Mouse (Mus musculus) embryonic fibroblast, embryonic 13.5 days (primary cell): ENCODE data around the gene Dlg1. TPM values are rescaled to one million over a fixed set of nuclear protein-coding genes. Genes with fewer than 3 reads are reported as not detected.

Source experiments
- H3K27ac ChIP-seq: 2 replicates; pipeline ENCODE4 v1.5.1; 2012; ENCODE audit warnings: low read length, control low read depth, inconsistent platforms; ENCODE audit not compliant: insufficient read depth
- H3K4me1 ChIP-seq: 2 replicates; pipeline ENCODE4 v1.6.1; 2011; ENCODE audit warnings: low read length; ENCODE audit not compliant: control insufficient read depth, insufficient read depth
- H3K4me3 ChIP-seq: 2 replicates; pipeline ENCODE4 v1.5.1; 2011; ENCODE audit warnings: mild to moderate bottlenecking, control low read depth, low read length; ENCODE audit not compliant: insufficient read depth
- CTCF ChIP-seq: IDR thresholded peaks from 2 replicates; pipeline ENCODE4 v1.5.1; 2011; ENCODE audit warnings: mild to moderate bottlenecking, control low read depth, low read length, moderate library complexity, borderline replicate concordance; ENCODE audit not compliant: insufficient read depth
- POLR2A ChIP-seq: IDR thresholded peaks from 2 replicates; pipeline ENCODE4 v1.6.1; 2011; ENCODE audit warnings: low read depth, mild to moderate bottlenecking, control low read depth, low read length, moderate library complexity
- polyA plus RNA-seq: library from polyadenylated mRNA; stranded (reverse); fragments of >200 nt; gene quantifications from 2 replicates; pipeline ENCODE4 v1.2.4, GENCODE M21; 2011; ENCODE audit warnings: low read depth; ENCODE audit not compliant: missing spikeins, insufficient read length

Dlg1 gene
- polyA plus RNA-seq, 1 experiment = 144 TPM

DNA sequence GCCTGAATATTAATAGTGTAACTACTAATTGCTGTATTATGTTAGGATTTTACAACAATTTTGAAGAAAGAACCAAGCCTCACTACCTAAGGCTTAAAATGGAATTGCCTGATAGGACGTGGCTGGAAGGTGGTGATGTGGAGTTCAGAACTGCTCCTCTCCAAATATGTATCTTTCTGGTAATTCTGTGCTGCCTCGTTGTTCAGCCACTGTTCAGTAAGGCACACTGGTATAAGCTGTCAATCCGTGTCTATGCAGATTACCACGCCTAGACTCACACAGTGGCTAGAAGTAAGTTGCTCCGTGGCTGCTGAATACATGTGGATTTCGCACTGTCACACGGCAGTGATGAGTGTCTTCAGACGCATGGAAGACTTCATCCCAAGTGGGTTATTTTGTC is 210.5 kb downstream of the Dlg1 start:
- Histone ChIP-seq H3K4me3 (no peak overlapping the region), H3K27ac (no peak overlapping the region), H3K4me1 (no peaks in the 10 kb centered on the region)
- TF ChIP-seq CTCF (no peak), POLR2A (no peak)

DNA sequence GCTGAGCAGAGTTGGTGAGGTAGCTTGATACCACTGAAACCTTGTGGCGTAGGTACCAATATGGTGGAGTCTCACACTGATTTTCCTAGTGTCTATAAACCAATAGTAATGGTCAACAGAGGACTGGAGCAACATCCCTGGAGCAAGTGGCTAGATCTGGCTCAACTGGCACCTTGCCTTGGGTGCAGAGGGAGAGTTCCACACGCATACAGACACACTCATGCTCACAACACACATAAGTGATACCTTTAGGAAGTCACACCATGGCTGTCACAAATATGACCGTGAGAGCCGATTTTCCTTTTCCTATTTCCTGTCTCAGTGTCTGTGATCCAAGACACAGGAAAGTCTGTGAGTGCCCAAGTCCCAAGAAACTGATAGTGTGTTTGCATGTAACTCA is 212.1 kb downstream of the Dlg1 start:
- no peak overlapping the region for H3K27ac ChIP-seq
- no peak overlapping the region for H3K4me3 ChIP-seq
- no peaks in the 10 kb centered on the region for H3K4me1 ChIP-seq
- TF ChIP-seq CTCF (no peak), POLR2A (no peak)

GRCm38 (mm10) chr16:31876386-31876785 is 213.1 kb downstream of the Dlg1 start:
- Histone ChIP-seq H3K4me3 (no peak overlapping the region), H3K27ac (no peak overlapping the region), H3K4me1 (no peaks in the 10 kb centered on the region)
- TF ChIP-seq CTCF = no peak
- no peak for TF ChIP-seq POLR2A

DNA sequence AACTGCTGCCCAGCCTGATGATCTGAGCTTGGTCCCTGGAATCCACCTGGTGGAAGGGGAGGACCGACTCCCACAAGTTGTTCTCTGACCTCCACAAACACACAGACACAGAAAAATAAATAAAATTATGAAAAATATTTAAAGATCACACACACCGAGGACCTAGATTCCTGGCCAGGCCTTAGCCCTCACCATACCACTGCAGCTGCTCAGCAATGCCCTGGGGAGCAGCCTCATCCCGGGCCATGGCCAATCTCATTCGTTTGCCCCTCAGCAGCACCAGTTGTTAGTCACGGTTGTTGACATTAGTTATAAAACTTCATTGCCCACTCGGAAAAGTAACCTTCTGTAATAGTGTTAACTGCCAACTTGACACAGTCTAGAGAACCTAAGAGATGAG is 214.8 kb downstream of the Dlg1 start:
- no peak for TF ChIP-seq POLR2A
- TF ChIP-seq CTCF = no peak
- Histone ChIP-seq H3K4me3 (no peak overlapping the region), H3K27ac (no peak overlapping the region), H3K4me1 (no peaks in the 10 kb centered on the region)

- Histone ChIP-seq H3K27ac (no peak within 1 kb of the TSS), H3K4me1 (no peaks in the 10 kb centered on the region), H3K4me3 (no peak within 1 kb of the TSS)
- TF ChIP-seq POLR2A (no peak), CTCF (peak; percentile 87)
Measured at GRCm38 (mm10) chr16:31878573-31879257, 215.5 kb downstream of the Dlg1 start, which contains the start of gene Meltf. Meltf (plus strand) TSS chr16:31878810.

DNA sequence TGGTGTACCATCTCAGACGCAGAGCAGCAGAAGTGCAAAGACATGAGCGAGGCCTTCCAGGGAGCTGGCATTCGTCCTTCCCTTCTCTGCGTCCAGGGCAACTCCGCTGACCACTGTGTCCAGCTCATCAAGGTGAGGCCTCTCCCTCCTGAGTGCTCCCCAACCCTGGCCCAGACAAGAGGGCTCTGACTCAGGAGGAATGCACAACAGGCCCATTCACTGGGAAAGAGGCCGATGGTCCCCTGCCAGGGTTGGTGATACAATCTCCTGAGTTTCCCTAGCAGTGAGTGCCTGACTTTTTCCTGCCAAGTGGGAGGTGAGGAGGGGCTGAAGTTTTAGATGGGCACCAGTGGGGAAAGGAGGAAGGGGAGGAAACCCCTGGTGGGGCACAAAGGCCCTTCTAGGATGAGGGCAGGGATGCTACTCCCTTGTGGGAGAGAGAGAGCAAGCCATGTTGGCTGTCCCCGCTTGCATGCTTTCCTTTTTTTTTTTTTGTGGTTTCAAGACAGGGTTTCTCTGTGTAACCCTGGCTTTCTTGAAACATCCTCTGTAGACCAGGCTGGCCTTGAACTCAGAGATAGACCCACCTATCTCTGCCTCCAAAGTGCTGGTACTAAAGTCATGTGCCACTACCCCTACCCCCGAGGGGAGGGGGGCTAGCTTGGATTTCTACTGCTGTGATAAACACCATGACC is 217.1 kb downstream of the Dlg1 start:
- Histone ChIP-seq H3K4me3 (no peak overlapping the region), H3K4me1 (no peaks in the 10 kb centered on the region), H3K27ac (no peak overlapping the region)
- TF ChIP-seq CTCF = no peak
- TF ChIP-seq POLR2A = no peak

GRCm38 (mm10) chr16:31882381-31882908 is 219.2 kb downstream of the Dlg1 start:
- Histone ChIP-seq H3K4me1 (no peaks in the 10 kb centered on the region), H3K4me3 (no peak overlapping the region), H3K27ac (no peak overlapping the region)
- TF ChIP-seq POLR2A (no peak), CTCF (no peak)

GRCm38 (mm10) chr16:31883302-31883701 is 220.1 kb downstream of the Dlg1 start:
- TF ChIP-seq POLR2A (no peak), CTCF (no peak)
- H3K27ac ChIP-seq = no peak overlapping the region
- no peaks in the 10 kb centered on the region for H3K4me1 ChIP-seq
- no peak overlapping the region for H3K4me3 ChIP-seq

GRCm38 (mm10) chr16:31883902-31884301 is 220.7 kb downstream of the Dlg1 start:
- Histone ChIP-seq H3K4me1 (no peaks in the 10 kb centered on the region), H3K4me3 (no peak overlapping the region), H3K27ac (no peak overlapping the region)
- no peak for TF ChIP-seq POLR2A
- TF ChIP-seq CTCF = no peak

- Histone ChIP-seq H3K4me1 (no peaks in the 10 kb centered on the region), H3K4me3 (no peak overlapping the region), H3K27ac (no peak overlapping the region)
- TF ChIP-seq POLR2A (no peak), CTCF (no peak)
Measured at GRCm38 (mm10) chr16:31890907-31891306, 227.7 kb downstream of the Dlg1 start.
